Mouse (Mus musculus): ENCODE data around the gene E130311K13Rik. TPM values are rescaled to one million over a fixed set of nuclear protein-coding genes. Genes with fewer than 3 reads are reported as not detected.

The E130311K13Rik gene
- polyA plus RNA-seq, 1 experiment = 1.3 TPM

- Histone ChIP-seq H3K4me1 (ENCODE audit: control insufficient read depth, insufficient read depth, low read length) (no peaks in the 10 kb centered on the region), H3K4me3 (ENCODE audit: control insufficient read depth, low read depth, low read length) (no peak overlapping the region)
These were observed 35.6 kb downstream of the E130311K13Rik start for GRCm38 (mm10) chr3:63893677-63894076.

GRCm38 (mm10) chr3:63892154-63892553, 37.1 kb downstream of the E130311K13Rik start:
- no peaks in the 10 kb centered on the region for H3K4me1 ChIP-seq (ENCODE audit: control insufficient read depth, insufficient read depth, low read length)
- H3K27ac ChIP-seq (ENCODE audit: control insufficient read depth, insufficient read depth, low read depth, low read length) = no peak overlapping the region
- no peaks in the 10 kb centered on the region for H3K27me3 ChIP-seq (ENCODE audit: control insufficient read depth, insufficient read depth, low read length)
- no peaks in the 10 kb centered on the region for H3K36me3 ChIP-seq (ENCODE audit: control insufficient read depth, insufficient read depth, low read length)
- TF ChIP-seq POLR2A (IDR thresholded peaks at IDR 0.05; ENCODE audit: control insufficient read depth, low read depth, low read length) (no peak), CTCF (IDR thresholded peaks at IDR 0.05; ENCODE audit: control insufficient read depth, insufficient read depth, insufficient replicate concordance, low read depth, low read length) (no peak)
- H3K4me3 ChIP-seq (ENCODE audit: control insufficient read depth, low read depth, low read length) = no peak overlapping the region

More at GRCm38 (mm10) chr3:63893677-63894076, 35.6 kb downstream of the E130311K13Rik start:
- Histone ChIP-seq H3K36me3 (ENCODE audit: control insufficient read depth, insufficient read depth, low read length) (no peaks in the 10 kb centered on the region), H3K27me3 (ENCODE audit: control insufficient read depth, insufficient read depth, low read length) (no peaks in the 10 kb centered on the region), H3K27ac (ENCODE audit: control insufficient read depth, insufficient read depth, low read depth, low read length) (no peak overlapping the region)
- no peak for TF ChIP-seq CTCF (IDR thresholded peaks at IDR 0.05; ENCODE audit: control insufficient read depth, insufficient read depth, insufficient replicate concordance, low read depth, low read length)
- TF ChIP-seq POLR2A (IDR thresholded peaks at IDR 0.05; ENCODE audit: control insufficient read depth, low read depth, low read length) = no peak

- Histone ChIP-seq H3K27ac (ENCODE audit: control insufficient read depth, insufficient read depth, low read depth, low read length) (no peak overlapping the region), H3K4me3 (ENCODE audit: control insufficient read depth, low read depth, low read length) (no peak overlapping the region), H3K36me3 (ENCODE audit: control insufficient read depth, insufficient read depth, low read length) (no peaks in the 10 kb centered on the region), H3K4me1 (ENCODE audit: control insufficient read depth, insufficient read depth, low read length) (no peaks in the 10 kb centered on the region), H3K27me3 (ENCODE audit: control insufficient read depth, insufficient read depth, low read length) (no peaks in the 10 kb centered on the region)
- TF ChIP-seq CTCF (IDR thresholded peaks at IDR 0.05; ENCODE audit: control insufficient read depth, insufficient read depth, insufficient replicate concordance, low read depth, low read length) (no peak), POLR2A (IDR thresholded peaks at IDR 0.05; ENCODE audit: control insufficient read depth, low read depth, low read length) (no peak)
These were observed 48.2 kb downstream of the E130311K13Rik start for GRCm38 (mm10) chr3:63881065-63881464.

GRCm38 (mm10) chr3:63878995-63879666, 50.1 kb downstream of the E130311K13Rik start:
- no peak overlapping the region for H3K4me3 ChIP-seq (ENCODE audit: control insufficient read depth, low read depth, low read length)
- H3K4me1 ChIP-seq (ENCODE audit: control insufficient read depth, insufficient read depth, low read length) = no peaks in the 10 kb centered on the region
- TF ChIP-seq POLR2A (IDR thresholded peaks at IDR 0.05; ENCODE audit: control insufficient read depth, low read depth, low read length) = no peak
- TF ChIP-seq CTCF (IDR thresholded peaks at IDR 0.05; ENCODE audit: control insufficient read depth, insufficient read depth, insufficient replicate concordance, low read depth, low read length) = no peak
- H3K36me3 ChIP-seq (ENCODE audit: control insufficient read depth, insufficient read depth, low read length) = no peaks in the 10 kb centered on the region
- H3K27me3 ChIP-seq (ENCODE audit: control insufficient read depth, insufficient read depth, low read length) = no peaks in the 10 kb centered on the region
- no peak overlapping the region for H3K27ac ChIP-seq (ENCODE audit: control insufficient read depth, insufficient read depth, low read depth, low read length)

GRCm38 (mm10) chr3:63872818-63873217, 56.5 kb downstream of the E130311K13Rik start:
- Histone ChIP-seq H3K4me1 (ENCODE audit: control insufficient read depth, insufficient read depth, low read length) (no peaks in the 10 kb centered on the region), H3K4me3 (ENCODE audit: control insufficient read depth, low read depth, low read length) (no peak overlapping the region), H3K27me3 (ENCODE audit: control insufficient read depth, insufficient read depth, low read length) (no peaks in the 10 kb centered on the region), H3K36me3 (ENCODE audit: control insufficient read depth, insufficient read depth, low read length) (no peaks in the 10 kb centered on the region), H3K27ac (ENCODE audit: control insufficient read depth, insufficient read depth, low read depth, low read length) (no peak overlapping the region)
- no peak for TF ChIP-seq CTCF (IDR thresholded peaks at IDR 0.05; ENCODE audit: control insufficient read depth, insufficient read depth, insufficient replicate concordance, low read depth, low read length)
- TF ChIP-seq POLR2A (IDR thresholded peaks at IDR 0.05; ENCODE audit: control insufficient read depth, low read depth, low read length) = no peak

- Histone ChIP-seq H3K4me1 (ENCODE audit: control insufficient read depth, insufficient read depth, low read length) (no peaks in the 10 kb centered on the region), H3K27me3 (ENCODE audit: control insufficient read depth, insufficient read depth, low read length) (no peaks in the 10 kb centered on the region), H3K4me3 (ENCODE audit: control insufficient read depth, low read depth, low read length) (no peak overlapping the region), H3K36me3 (ENCODE audit: control insufficient read depth, insufficient read depth, low read length) (no peaks in the 10 kb centered on the region), H3K27ac (ENCODE audit: control insufficient read depth, insufficient read depth, low read depth, low read length) (no peak overlapping the region)
- TF ChIP-seq CTCF (IDR thresholded peaks at IDR 0.05; ENCODE audit: control insufficient read depth, insufficient read depth, insufficient replicate concordance, low read depth, low read length) (no peak), POLR2A (IDR thresholded peaks at IDR 0.05; ENCODE audit: control insufficient read depth, low read depth, low read length) (no peak)
These were observed 58.0 kb downstream of the E130311K13Rik start for GRCm38 (mm10) chr3:63871249-63871648.

GRCm38 (mm10) chr3:63868285-63868684, 61.0 kb downstream of the E130311K13Rik start:
- H3K4me3 ChIP-seq (ENCODE audit: control insufficient read depth, low read depth, low read length) = no peak overlapping the region
- no peak for TF ChIP-seq CTCF (IDR thresholded peaks at IDR 0.05; ENCODE audit: control insufficient read depth, insufficient read depth, insufficient replicate concordance, low read depth, low read length)
- no peak for TF ChIP-seq POLR2A (IDR thresholded peaks at IDR 0.05; ENCODE audit: control insufficient read depth, low read depth, low read length)
- H3K27ac ChIP-seq (ENCODE audit: control insufficient read depth, insufficient read depth, low read depth, low read length) = no peak overlapping the region
- no peaks in the 10 kb centered on the region for H3K4me1 ChIP-seq (ENCODE audit: control insufficient read depth, insufficient read depth, low read length)
- H3K36me3 ChIP-seq (ENCODE audit: control insufficient read depth, insufficient read depth, low read length) = no peaks in the 10 kb centered on the region
- no peaks in the 10 kb centered on the region for H3K27me3 ChIP-seq (ENCODE audit: control insufficient read depth, insufficient read depth, low read length)
